Mouse (Mus musculus) erythroblast, embryonic 14.5 days (primary cell): Measurements from ENCODE around the gene E4f1. TPM values are rescaled to one million over a fixed set of nuclear protein-coding genes. Genes with fewer than 3 reads are reported as not detected.

Experiments
- H3K27me3 ChIP-seq: 2 replicates; pipeline ENCODE4 v1.6.1; 2012; ENCODE audit warnings: inconsistent platforms; ENCODE audit not compliant: control insufficient read depth
- H3K36me3 ChIP-seq: 2 replicates; pipeline ENCODE4 v1.6.1; 2012; ENCODE audit warnings: mild to moderate bottlenecking, inconsistent platforms; ENCODE audit not compliant: control insufficient read depth
- H3K4me1 ChIP-seq: 2 replicates; pipeline ENCODE4 v1.6.1; 2012; ENCODE audit warnings: inconsistent platforms; ENCODE audit not compliant: control insufficient read depth
- H3K4me3 ChIP-seq: replicated peaks from 2 replicates; pipeline ENCODE3; 2012; ENCODE audit warnings: moderate library complexity, mild to moderate bottlenecking, inconsistent platforms
- H3K9me3 ChIP-seq: 2 replicates; pipeline ENCODE4 v1.6.1; 2012; ENCODE audit warnings: low read length, inconsistent platforms, mixed read lengths; ENCODE audit not compliant: control insufficient read depth
- GATA1 ChIP-seq: IDR thresholded peaks from 2 replicates; pipeline ENCODE4 v1.6.1; 2012; ENCODE audit warnings: low read length, inconsistent platforms, mixed read lengths
- TAL1 ChIP-seq: IDR thresholded peaks from 3 replicates; pipeline ENCODE4 v1.6.1; 2012; ENCODE audit warnings: low read length, inconsistent platforms, mixed read lengths
- polyA plus RNA-seq: library from polyadenylated mRNA; stranded (reverse); fragments of >175 nt; gene quantifications from 2 replicates; pipeline ENCODE4 v1.2.3, GENCODE M21; 2012

Gene E4f1
- polyA plus RNA-seq, 1 experiment = 6.2 TPM

DNA sequence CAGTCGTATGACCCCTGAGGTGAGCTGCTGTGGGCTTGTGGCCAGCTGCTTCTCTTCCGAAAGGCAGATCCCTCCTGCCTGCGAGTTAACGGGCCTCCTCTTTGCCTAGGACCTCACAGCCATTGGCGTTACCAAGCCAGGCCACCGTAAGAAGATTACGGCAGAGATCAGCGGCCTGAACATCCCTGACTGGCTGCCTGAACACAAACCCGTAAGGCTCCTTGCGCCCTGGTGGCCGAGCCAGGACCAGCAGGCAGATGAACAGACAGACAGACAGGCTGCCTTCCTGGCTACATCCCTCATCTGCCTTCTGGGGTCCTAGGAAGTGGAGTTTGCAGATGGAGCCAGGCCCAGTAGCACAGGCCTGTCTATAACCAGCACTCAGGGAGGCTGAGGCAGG, 32.1 kb upstream of the E4f1 start:
- H3K9me3 ChIP-seq = no peaks in the 10 kb centered on the region
- no peaks in the 10 kb centered on the region for H3K36me3 ChIP-seq
- H3K4me3 ChIP-seq = no peak overlapping the region
- H3K27me3 ChIP-seq = no peaks in the 10 kb centered on the region
- H3K4me1 ChIP-seq = peaks cover 7% of the 10 kb centered on the region
- TF ChIP-seq GATA1 = no peak
- TF ChIP-seq TAL1 = no peak

DNA sequence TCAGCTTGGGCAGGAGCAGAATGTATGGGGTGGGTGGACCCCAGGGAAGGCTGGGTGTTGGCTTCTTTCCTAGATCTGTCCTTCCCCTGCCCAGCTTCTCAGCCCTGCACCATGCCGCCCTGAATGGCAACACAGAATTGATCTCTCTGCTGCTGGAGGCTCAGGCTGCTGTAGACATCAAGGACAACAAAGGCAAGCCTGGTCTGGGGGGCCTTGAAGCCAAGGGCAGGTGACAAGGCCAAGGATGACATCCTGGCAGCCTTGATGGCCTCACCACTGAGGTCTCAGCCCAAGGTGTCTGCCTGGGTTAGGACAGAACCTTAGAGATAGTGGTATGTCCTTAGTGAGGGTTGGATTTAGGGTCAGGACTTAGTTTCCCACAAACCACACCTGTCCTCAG, 25.9 kb upstream of the E4f1 start:
- Histone ChIP-seq H3K36me3 (no peaks in the 10 kb centered on the region), H3K4me3 (no peak overlapping the region), H3K4me1 (no peaks in the 10 kb centered on the region), H3K9me3 (no peaks in the 10 kb centered on the region), H3K27me3 (peaks cover 14% of the 10 kb centered on the region)
- TF ChIP-seq GATA1 (no peak), TAL1 (no peak)

DNA sequence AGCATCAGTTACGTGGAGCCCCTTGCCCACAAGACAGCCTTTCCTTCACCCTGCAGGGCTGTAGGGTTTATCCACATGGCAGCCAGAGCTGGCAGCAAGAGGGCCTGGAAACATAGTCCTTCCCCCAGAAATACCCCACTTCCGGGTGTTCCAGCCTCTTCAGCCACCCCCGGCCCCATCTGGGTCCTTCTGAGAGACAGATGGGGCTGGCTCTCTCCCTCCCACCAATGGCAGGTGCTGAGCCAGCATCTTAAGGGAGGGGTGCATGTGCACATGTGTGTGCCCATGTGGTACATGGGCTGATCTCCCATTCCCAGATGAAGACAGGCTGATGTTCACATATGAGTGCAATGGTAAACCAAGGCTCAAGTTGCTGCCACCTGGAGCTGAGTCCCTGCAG, 25.3 kb upstream of the E4f1 start:
- no peaks in the 10 kb centered on the region for H3K4me1 ChIP-seq
- no peak for TF ChIP-seq GATA1
- TF ChIP-seq TAL1 = no peak
- peaks cover 20% of the 10 kb centered on the region for H3K27me3 ChIP-seq
- no peaks in the 10 kb centered on the region for H3K36me3 ChIP-seq
- H3K4me3 ChIP-seq = no peak overlapping the region
- H3K9me3 ChIP-seq = no peaks in the 10 kb centered on the region

DNA sequence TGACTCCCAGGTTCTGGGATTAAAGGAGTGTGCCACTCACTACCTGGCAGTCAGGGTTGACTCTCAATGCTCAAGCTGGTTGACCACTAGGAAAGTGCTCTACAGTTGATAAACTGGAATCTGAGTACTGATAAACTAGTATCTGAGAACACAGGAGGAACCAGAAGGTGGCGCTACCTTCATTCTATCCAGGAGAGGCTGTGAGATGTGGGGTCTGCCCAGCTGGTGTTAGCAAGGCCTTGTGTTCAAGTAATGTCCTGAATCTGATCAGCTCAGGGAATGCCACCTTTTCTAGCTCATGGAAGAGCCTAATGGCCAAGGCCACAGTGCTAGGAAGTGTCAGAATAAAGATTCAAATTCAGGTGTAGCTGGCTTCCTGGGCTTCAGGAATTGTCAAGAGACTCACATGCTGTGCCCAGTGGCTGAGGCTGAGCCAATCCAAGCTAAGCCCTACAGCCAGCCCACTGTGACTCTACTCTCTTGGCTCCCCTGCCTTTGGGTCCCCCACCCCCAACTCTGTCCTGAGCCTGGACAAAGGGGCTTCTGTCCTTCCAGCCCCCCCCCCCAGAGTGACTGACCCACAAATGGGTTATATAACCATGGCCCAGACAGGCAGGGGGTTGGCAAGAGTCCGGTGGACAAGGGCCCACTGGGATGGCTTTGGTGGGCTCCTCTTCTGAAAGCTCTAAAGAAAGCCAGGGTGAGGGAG, 24.7 kb upstream of the E4f1 start:
- no peaks in the 10 kb centered on the region for H3K4me1 ChIP-seq
- H3K27me3 ChIP-seq = peaks cover 27% of the 10 kb centered on the region
- no peak overlapping the region for H3K4me3 ChIP-seq
- no peaks in the 10 kb centered on the region for H3K9me3 ChIP-seq
- TF ChIP-seq TAL1 (no peak), GATA1 (no peak)
- H3K36me3 ChIP-seq = no peaks in the 10 kb centered on the region

DNA sequence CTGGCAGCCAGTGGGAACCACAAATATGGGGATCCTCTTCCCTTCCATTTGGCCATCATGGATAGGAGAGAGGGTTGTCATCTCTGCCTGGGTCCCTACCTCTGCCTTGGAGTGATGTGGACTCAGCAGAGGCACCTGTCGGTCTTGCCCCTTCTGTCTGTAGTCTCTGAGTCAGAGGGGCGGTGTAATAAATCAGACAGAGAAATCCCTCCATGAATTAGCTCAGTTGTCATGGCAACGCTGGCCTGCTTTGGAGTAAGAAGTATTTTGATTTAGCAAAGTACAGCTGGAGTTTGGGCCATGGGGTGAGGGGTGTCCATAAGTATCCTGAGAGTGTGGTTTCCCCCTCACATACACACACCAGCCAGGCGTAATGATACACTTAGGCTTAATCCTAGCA, 20.3 kb upstream of the E4f1 start:
- TF ChIP-seq GATA1 (no peak), TAL1 (no peak)
- Histone ChIP-seq H3K4me1 (peaks cover 11% of the 10 kb centered on the region), H3K9me3 (peaks cover 14% of the 10 kb centered on the region; the same call in 1 of the 2 replicates), H3K36me3 (no peaks in the 10 kb centered on the region), H3K27me3 (peaks cover 69% of the 10 kb centered on the region), H3K4me3 (no peak overlapping the region)

DNA sequence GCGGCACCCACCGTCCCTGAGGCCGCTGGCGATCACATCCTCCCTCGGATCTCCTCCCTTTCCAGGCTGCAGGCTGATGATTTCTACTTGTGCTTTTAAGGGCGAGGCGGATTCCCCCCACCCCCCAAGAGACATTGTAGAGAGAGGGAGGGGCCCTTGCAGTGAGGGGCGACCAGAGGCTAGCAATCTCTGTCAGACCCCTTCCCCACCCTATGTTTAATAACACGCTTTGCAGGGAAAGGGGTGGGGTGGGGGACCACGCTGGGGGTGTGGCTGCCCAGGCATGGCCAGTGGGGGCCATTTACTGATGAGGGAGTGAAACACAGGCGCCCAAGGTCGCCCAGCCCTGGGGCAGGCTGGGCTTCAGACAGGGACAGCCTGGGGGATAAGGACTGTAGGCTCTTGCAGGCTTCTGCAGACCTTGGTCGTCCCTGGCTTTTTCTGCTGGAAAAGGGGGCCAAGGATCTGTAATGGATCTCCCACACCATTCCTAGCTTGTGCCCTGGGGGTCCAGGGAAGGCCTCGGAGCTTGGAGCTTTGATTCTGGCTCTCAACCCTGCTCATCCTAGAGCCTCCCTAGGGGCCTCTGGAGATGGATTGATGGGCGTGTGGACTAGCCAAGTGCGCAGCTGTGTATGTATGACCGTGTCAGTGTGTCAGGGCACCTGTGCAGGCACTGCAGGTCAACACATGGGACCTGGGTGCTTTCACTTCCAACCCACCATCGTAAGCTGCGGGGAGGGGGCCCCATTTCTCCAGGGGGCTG, 19.3 kb upstream of the E4f1 start:
- Histone ChIP-seq H3K27me3 (peaks cover 78% of the 10 kb centered on the region), H3K36me3 (no peaks in the 10 kb centered on the region), H3K4me3 (no peak overlapping the region), H3K9me3 (peaks cover 14% of the 10 kb centered on the region; the same call in 1 of the 2 replicates), H3K4me1 (peaks cover 14% of the 10 kb centered on the region)
- TF ChIP-seq TAL1 (no peak), GATA1 (no peak)

DNA sequence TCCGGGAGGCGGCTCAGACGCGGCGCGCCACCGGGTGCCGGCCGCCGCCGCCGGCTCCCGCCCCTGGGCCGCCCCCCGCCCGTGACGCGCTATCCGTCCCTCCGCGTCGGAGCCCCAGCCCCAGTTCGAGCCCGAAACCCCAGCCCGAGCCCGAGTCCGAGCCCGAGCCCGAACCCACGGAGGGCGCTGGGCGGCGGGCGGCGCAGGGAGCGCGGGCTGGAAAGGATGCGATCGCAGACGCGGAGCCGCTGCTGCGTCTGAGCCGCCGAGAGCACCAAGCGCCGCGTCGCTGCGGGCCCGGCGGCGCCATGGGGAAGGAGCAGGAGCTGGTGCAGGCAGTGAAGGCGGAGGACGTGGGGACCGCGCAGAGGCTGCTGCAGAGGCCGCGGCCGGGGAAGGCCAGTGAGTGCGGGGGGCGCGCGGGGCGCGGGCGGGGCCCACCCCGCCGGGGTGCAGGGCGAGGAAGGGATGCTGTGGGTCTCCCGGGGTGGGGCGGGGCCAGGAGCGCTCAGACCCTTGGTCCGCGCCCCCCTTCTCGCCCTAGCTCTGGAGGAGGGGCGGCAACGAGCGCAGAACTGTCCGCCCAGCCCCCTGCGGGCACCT, 18.6 kb upstream of the E4f1 start:
- H3K36me3 ChIP-seq = no peaks in the 10 kb centered on the region
- H3K9me3 ChIP-seq = peaks cover 14% of the 10 kb centered on the region; the same call in 1 of the 2 replicates
- TF ChIP-seq TAL1 = no peak
- TF ChIP-seq GATA1 = no peak
- peaks cover 79% of the 10 kb centered on the region for H3K27me3 ChIP-seq
- H3K4me3 ChIP-seq = peak overlapping the region; percentile 37
- peaks cover 14% of the 10 kb centered on the region for H3K4me1 ChIP-seq

DNA sequence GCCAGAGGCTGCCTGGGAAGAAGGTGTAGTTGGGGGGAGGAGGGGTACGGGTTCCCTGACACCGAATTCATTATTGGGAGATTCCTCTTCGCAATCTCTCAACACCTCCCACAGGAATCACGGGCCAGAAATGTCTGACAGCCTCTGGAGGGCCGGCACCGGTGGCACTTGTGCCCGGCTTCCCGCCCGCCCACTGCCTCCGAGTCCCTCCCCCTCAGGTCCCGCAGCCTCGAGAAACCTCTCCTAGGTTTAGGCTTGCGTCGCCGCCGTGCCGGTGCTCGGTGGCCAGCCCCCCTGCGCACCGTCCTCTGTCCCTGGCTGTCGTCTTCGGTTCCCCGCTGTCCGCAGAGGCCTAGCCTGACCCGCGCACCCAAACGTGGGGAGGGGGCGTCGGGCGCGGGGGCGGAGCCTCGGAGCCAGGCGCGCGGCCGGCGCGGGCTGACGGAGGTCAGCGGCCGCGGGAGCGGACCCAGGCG, 18.1 kb upstream of the E4f1 start, which contains the start of gene Caskin1:
Caskin1 (plus strand) TSS at position 416 of the 476 bp plus-strand sequence.
- H3K9me3 ChIP-seq = peaks cover 14% of the 10 kb centered on the region; the same call in 1 of the 2 replicates
- TF ChIP-seq TAL1 = no peak

More for the DNA sequence above, 18.1 kb upstream of the E4f1 start, which contains the start of gene Caskin1:
- Histone ChIP-seq H3K27me3 (peaks cover 81% of the 10 kb centered on the region), H3K4me1 (peaks cover 14% of the 10 kb centered on the region), H3K4me3 (peak within 1 kb of the TSS; percentile 39), H3K36me3 (no peaks in the 10 kb centered on the region)
